Mouse (Mus musculus): ENCODE results near the gene Myl4. TPM values are rescaled to one million over a fixed set of nuclear protein-coding genes. Genes with fewer than 3 reads are reported as not detected.
"Not testable (repeated sequence)": the region's sequence is repeated elsewhere in the genome, so short reads cannot be mapped to it uniquely, and the experiment has no call there.

The Myl4 gene
- total RNA-seq, 2 experiments from 2014 or later: 3.6 to 4.3 TPM

- not testable (repeated sequence) for DNase-seq (ENCODE audit: low spot score in 2 of 2)
These were observed 20.1 kb downstream of the Myl4 start for GRCm38 (mm10) chr11:104570515-104570914.

DNA sequence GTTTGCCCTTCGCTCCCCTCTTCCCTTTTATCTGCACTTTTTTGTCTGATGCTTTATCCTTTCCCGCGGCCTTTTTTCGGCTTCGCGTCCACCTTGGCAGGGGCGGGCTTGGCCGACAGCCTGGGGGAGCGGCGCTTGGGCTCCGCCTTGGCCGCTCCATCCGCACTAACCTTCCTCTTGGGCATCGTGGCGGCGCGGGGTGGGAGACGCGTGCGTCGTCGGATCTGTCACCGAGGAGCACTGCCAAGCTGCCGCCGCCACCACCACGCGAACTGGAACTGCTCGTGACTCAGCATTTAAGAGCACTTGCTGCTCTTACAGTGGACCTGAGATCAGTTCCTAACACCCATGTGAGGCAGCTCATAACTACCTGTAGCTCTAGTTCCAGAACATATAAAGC, 20.9 kb downstream of the Myl4 start:
- DNase-seq (ENCODE audit: low spot score in 2 of 2): peak; percentile 45 to 49

DNA sequence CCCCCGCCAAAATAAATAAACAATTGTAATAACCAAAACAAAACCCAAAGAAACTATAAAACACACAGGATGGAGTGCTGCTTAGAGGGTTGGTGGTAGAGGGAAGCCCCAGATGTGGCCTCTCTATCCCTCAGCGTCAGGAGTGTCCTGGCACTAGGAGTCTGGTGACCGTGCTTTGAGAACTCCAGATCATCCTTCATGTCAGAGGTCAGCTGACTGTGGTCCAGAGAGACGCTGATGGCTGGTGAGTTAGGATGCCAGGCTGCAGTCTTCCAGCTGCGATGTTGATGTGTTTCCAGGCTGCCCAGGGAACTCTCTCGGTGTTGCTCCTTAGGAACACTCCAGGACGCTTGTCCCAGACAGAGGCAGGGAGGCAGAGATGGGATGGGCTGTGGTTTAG, 21.6 kb downstream of the Myl4 start:
- no peak for DNase-seq (ENCODE audit: low spot score in 2 of 2)

- no peak for DNase-seq (ENCODE audit: low spot score in 2 of 2)
These were observed 22.1 kb downstream of the Myl4 start for GRCm38 (mm10) chr11:104572566-104572965.

GRCm38 (mm10) chr11:104576772-104577612, 26.5 kb downstream of the Myl4 start:
- DNase-seq (ENCODE audit: low spot score in 2 of 2): no peak

DNA sequence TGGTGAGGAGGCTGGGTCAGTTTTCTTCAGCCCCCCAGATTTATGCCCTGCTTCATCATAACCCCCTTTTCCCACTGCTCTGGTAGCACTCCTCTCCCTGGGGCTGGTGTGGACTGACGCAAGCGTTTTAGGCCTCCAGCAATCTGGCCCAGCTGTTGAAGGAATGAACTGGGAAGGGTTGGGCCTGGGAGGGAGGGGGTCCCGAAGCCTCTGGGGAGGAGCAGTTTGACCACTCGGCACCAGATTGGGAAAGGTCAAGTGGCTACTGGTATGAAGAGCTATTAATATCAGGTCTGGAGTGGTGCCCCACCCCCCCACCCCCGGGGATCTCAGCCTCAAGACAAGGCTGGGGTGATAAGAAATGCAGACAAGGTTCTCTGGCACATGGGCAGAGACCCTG, 27.6 kb downstream of the Myl4 start:
- DNase-seq (ENCODE audit: low spot score in 2 of 2): no peak

- no peak for DNase-seq (ENCODE audit: low spot score in 2 of 2)
These were observed 28.6 kb downstream of the Myl4 start for GRCm38 (mm10) chr11:104579084-104579483.

- no peak for DNase-seq (ENCODE audit: low spot score in 2 of 2)
These were observed 29.1 kb downstream of the Myl4 start for GRCm38 (mm10) chr11:104579575-104579974.

- DNase-seq (ENCODE audit: low spot score in 2 of 2): no peak
These were observed 29.6 kb downstream of the Myl4 start for GRCm38 (mm10) chr11:104580091-104580490.

DNA sequence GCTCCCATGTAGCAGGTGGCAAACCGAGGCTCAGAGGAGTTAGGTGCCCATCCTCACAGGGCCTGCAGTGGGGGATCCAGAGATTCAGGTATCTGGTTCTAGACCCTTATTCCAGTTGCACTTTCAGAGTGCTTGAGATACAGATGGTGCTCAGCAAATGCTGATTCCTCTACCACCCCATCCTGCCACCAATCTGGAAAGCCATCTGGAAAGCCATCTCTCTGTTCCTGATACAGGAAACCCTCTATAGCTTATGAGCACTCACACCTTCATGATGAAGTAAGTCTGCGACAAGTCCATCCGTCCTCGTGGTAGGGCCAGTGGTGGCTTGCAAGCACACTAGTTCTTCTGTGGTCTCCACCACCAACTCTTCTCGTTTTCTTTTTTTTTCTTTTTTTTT, 30.1 kb downstream of the Myl4 start:
- DNase-seq (ENCODE audit: low spot score in 2 of 2): no peak

GRCm38 (mm10) chr11:104581446-104582307, 31.2 kb downstream of the Myl4 start:
- no peak for DNase-seq (ENCODE audit: low spot score in 2 of 2)

GRCm38 (mm10) chr11:104582308-104582606, 31.8 kb downstream of the Myl4 start:
- no peak for DNase-seq (ENCODE audit: low spot score in 2 of 2)

DNA sequence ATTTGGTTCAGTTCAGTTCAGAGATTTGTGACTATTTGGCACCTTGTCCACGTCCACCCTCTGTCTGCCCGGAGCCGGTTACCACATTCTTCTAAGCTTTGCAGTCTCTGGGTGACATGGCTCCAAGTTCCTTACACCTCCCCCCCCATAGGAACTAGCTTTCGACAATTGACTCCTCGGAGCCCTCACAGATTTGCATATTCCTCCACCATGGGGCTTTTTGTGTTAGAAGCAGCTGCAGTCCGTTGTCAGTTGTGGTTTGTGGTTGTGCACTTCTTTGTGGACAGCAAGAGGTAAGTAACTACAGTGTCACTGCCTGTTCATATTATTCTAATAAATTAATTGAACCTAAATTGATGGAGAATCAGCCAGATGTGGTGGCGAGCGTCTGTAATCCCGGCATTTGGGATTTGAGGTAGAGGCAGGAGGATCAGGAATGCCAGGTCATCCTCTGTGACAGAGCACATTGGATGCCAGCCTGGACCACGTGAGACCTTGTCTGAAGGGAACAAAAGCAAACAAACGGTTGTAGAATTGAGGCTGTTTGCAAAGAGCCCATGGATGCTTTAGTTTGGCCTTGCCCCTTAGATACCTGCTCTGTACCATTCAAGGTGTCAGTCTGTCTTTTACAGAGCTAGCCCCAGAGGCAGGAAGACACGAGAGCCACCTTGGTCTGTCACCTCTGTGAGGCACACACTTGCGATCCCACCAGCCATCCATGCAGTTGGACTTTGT, 32.3 kb downstream of the Myl4 start:
- no peak for DNase-seq (ENCODE audit: low spot score in 2 of 2)

GRCm38 (mm10) chr11:104585495-104585894, 35.0 kb downstream of the Myl4 start:
- DNase-seq (ENCODE audit: low spot score in 2 of 2): no peak

DNA sequence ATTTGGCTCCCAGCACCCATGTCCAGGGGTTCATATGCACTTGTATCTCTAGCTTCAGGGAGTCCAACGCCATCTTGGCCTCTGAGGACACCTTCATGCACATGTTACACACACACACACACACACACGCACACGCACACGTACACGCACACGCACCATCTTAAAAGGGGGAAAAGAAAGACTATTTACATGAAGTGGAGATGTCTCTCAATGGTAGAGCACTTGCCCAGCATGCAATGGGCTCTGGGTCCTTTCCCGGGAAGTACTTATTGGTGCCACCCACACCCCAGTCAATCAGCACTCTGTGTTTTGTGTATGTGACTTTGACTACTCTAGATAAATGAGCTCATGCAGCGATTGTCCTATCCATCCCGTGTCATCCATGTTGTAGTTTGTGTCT, 37.4 kb downstream of the Myl4 start:
- no peak for DNase-seq (ENCODE audit: low spot score in 2 of 2)

- DNase-seq (ENCODE audit: low spot score in 2 of 2): no peak
These were observed 38.0 kb downstream of the Myl4 start for GRCm38 (mm10) chr11:104588513-104588912.

GRCm38 (mm10) chr11:104589570-104589969, 39.1 kb downstream of the Myl4 start:
- DNase-seq (ENCODE audit: low spot score in 2 of 2): no peak

DNA sequence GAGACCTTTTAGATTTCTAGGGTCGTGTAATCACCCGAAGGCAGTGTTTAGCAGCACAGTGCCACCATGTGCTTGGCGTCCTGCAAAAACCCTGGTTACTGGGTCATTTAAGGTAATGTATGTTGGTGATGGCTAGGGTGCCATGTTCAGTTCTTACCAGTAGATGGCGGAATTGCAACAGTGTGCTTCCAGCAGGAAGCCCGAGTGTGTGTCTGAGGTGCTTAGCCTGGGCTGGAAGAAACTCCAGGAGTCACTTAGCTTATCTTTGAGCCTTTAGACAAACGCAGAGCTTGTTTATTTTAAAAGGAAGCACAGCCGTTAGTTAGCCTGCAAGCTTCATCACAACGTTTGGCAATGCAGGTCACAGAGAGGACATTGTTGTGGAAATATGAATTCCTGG, 39.7 kb downstream of the Myl4 start:
- peak; percentile 66 to 69 for DNase-seq (ENCODE audit: low spot score in 2 of 2)

- no peak for DNase-seq (ENCODE audit: low spot score in 2 of 2)
These were observed 41.8 kb downstream of the Myl4 start for GRCm38 (mm10) chr11:104592066-104592835.

- DNase-seq (ENCODE audit: low spot score in 2 of 2): no peak
These were observed 45.9 kb downstream of the Myl4 start for GRCm38 (mm10) chr11:104596365-104596764.

Data from adrenal gland, adult 18-20 months (tissue).